In the genomic region with DNA sequence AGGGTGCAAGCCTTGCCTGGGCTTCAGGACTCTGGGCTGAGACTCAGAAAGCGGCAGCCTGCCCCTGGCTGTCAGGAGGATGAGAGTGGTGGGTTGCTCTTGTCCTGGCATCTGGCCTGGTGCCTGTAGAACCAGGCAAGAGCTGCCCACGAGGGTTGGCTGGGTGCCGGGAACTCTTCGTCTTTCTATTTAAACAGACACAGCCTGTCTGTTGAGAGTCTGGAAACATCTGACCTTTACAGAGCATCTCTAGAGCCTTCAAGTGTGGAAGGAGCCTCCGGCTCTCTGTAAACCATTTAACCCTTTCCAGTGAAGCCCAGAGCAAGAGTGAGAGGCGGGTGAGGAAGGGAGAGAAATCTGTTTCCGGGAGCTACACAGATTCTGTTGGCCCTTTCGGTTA, we compare ENCODE assay signal across 9 mouse cellular contexts. TPM values are rescaled to one million over a fixed set of nuclear protein-coding genes. Genes with fewer than 3 reads are reported as not detected.
DNase-seq lines count a peak whose midpoint lies in the region; ATAC-seq lines count a peak whose summit lies in the region.
"Had no signal": no experiment of that assay in that cellular context is flagged by ENCODE, and none has a peak within 500 bp of the region (broad histone marks: within the 10 kb centered on the region; RNA-seq: fewer than 3 reads in every experiment).

No protein-coding gene starts in this region.

- no peak for DNase-seq in hindbrain, embryonic 10.5 days (ENCODE audit: low spot score)
- DNase-seq in hindbrain, embryonic 11.5 days (ENCODE audit: low spot score), result no peak
- DNase-seq in spleen, postnatal 14 days (ENCODE audit: low spot score in 2 of 2), result no peak

- no peaks in the 10 kb centered on the region for H3K36me3 ChIP-seq in hindbrain, embryonic 10.5 days
- H3K36me3 ChIP-seq in hindbrain, embryonic 11.5 days (ENCODE audit: control insufficient read depth, insufficient read depth, low read length), result no peaks in the 10 kb centered on the region
- no peaks in the 10 kb centered on the region for H3K36me3 ChIP-seq in forebrain, embryonic 13.5 days (ENCODE audit: poor library complexity, severe bottlenecking)
- H3K36me3 ChIP-seq in midbrain, embryonic 12.5 days, result no peaks in the 10 kb centered on the region

- no peak overlapping the region for H3K4me2 ChIP-seq in hindbrain, embryonic 11.5 days (replicated peaks; ENCODE audit: low read depth, low read length)
- H3K4me2 ChIP-seq in forebrain, embryonic 13.5 days, result no peak overlapping the region
- no peak overlapping the region for H3K4me2 ChIP-seq in midbrain, embryonic 12.5 days (replicated peaks)

- H3K9me3 ChIP-seq in hindbrain, embryonic 10.5 days, result no peaks in the 10 kb centered on the region
- H3K9me3 ChIP-seq in hindbrain, embryonic 11.5 days (ENCODE audit: control insufficient read depth, low read length), result no peaks in the 10 kb centered on the region
- H3K9me3 ChIP-seq in forebrain, embryonic 13.5 days (replicated peaks), result no peaks in the 10 kb centered on the region
- H3K9me3 ChIP-seq in midbrain, embryonic 12.5 days, result no peaks in the 10 kb centered on the region

- no peak for ATAC-seq in hindbrain, embryonic 11.5 days (ENCODE audit: low FRiP score)
- peak; percentile 57 for ATAC-seq in activated CD4-positive, CD25-positive, alpha-beta regulatory T cell, adult 4 months
- ATAC-seq in forebrain, embryonic 13.5 days, result no peak
- ATAC-seq in inflammation-experienced regulatory T-cells, adult 6 months, result peak; percentile 53
- no peak for ATAC-seq in midbrain, embryonic 12.5 days (ENCODE audit: low FRiP score, low read depth)
- ATAC-seq in erythroid progenitor cell, adult 5-6 weeks (replicated peaks; ENCODE audit: low FRiP score, poor library complexity, severe bottlenecking), result no peak

- H3K27me3 ChIP-seq in hindbrain, embryonic 10.5 days (ENCODE audit: insufficient read depth, poor library complexity, severe bottlenecking), result no peaks in the 10 kb centered on the region
- no peaks in the 10 kb centered on the region for H3K27me3 ChIP-seq in hindbrain, embryonic 11.5 days (ENCODE audit: control insufficient read depth, insufficient read depth, low read length)
- H3K27me3 ChIP-seq in forebrain, embryonic 13.5 days, result no peaks in the 10 kb centered on the region
- no peaks in the 10 kb centered on the region for H3K27me3 ChIP-seq in midbrain, embryonic 12.5 days

- peaks cover 14% of the 10 kb centered on the region; the same call in 1 of the 2 replicates for H3K4me1 ChIP-seq in hindbrain, embryonic 10.5 days (replicated peaks)
- no peaks in the 10 kb centered on the region; the same call in 1 of the 2 replicates for H3K4me1 ChIP-seq in hindbrain, embryonic 11.5 days (replicated peaks; ENCODE audit: control insufficient read depth, insufficient read depth, low read length)
- peaks cover 10% of the 10 kb centered on the region for H3K4me1 ChIP-seq in forebrain, embryonic 13.5 days
- peaks cover 5% of the 10 kb centered on the region; the same call in 1 of the 2 replicates for H3K4me1 ChIP-seq in midbrain, embryonic 12.5 days

- no peak overlapping the region for H3K9ac ChIP-seq in hindbrain, embryonic 11.5 days (ENCODE audit: low read depth, low read length)
- 0 out of 2 replicates have a peak overlapping the region, but pooled peaks have one; percentile 1 for H3K9ac ChIP-seq in forebrain, embryonic 13.5 days
- H3K9ac ChIP-seq in midbrain, embryonic 12.5 days (replicated peaks), result no peak overlapping the region

- WGBS in hindbrain, embryonic 10.5 days, result 46% methylated on average over 8 of the region's 8 CpGs
- WGBS in hindbrain, embryonic 11.5 days, result 57% methylated on average over 8 of the region's 8 CpGs
- 50% methylated on average over 8 of the region's 8 CpGs for WGBS in forebrain, embryonic 13.5 days
- WGBS in midbrain, embryonic 12.5 days, result 48% methylated on average over 8 of the region's 8 CpGs

- no peak overlapping the region for H3K4me3 ChIP-seq in hindbrain, embryonic 10.5 days
- H3K4me3 ChIP-seq in hindbrain, embryonic 11.5 days (ENCODE audit: low read depth, low read length), result no peak overlapping the region
- no peak overlapping the region for H3K4me3 ChIP-seq in forebrain, embryonic 13.5 days
- H3K4me3 ChIP-seq in midbrain, embryonic 12.5 days, result no peak overlapping the region
- H3K4me3 ChIP-seq: erythroblast, embryonic 14.5 days had no signal

- peak overlapping the region; percentile 10; the same call in 1 of the 2 replicates for H3K27ac ChIP-seq in hindbrain, embryonic 10.5 days
- no peak overlapping the region for H3K27ac ChIP-seq in hindbrain, embryonic 11.5 days (ENCODE audit: low read depth, low read length)
- no peak overlapping the region for H3K27ac ChIP-seq in forebrain, embryonic 13.5 days
- peak overlapping the region; percentile 52 for H3K27ac ChIP-seq in midbrain, embryonic 12.5 days (replicated peaks)

RNA-seq across cellular contexts. Expression of gene Sema4b, which starts 15.3 kb away (rescaled TPM):
- 14.0 and 17.5 TPM in 2 replicates for polyA plus RNA-seq in hindbrain, embryonic 10.5 days (2016; fragmentation: Nextera tagmentation; extraction: Ambion mirVana)
- polyA plus RNA-seq in hindbrain, embryonic 11.5 days (2014; fragmentation: Nextera tagmentation; extraction: Ambion mirVana), result 10.5 and 15.6 TPM in 2 replicates
- polyA plus RNA-seq in activated CD4-positive, CD25-positive, alpha-beta regulatory T cell, adult 4 months (2017; shearing (Covaris generic)), result 10 to 100 TPM; 16.5 to 26.1 TPM
- 20.7 and 22.3 TPM in 2 replicates for polyA plus RNA-seq in forebrain, embryonic 13.5 days (2015; fragmentation: Nextera tagmentation; extraction: Ambion mirVana)
- 10 to 100 TPM; 17.4 to 22.3 (median 18.0) TPM for polyA plus RNA-seq in inflammation-experienced regulatory T-cells, adult 6 months (2017; shearing (Covaris generic))
- 17.7 and 20.9 TPM in 2 replicates for polyA plus RNA-seq in midbrain, embryonic 12.5 days (2016; fragmentation: Nextera tagmentation; extraction: Ambion mirVana)
- 106 and 122 TPM in 2 replicates for total RNA-seq in erythroid progenitor cell, adult 5-6 weeks (2015; ENCODE audit: low replicate concordance)
- 105 and 126 TPM in 2 replicates for total RNA-seq in erythroid progenitor cell, adult 5-6 weeks (2017; ENCODE audit: low replicate concordance)

RNA-seq across cellular contexts. Expression of gene Idh2, which starts 56.2 kb away (rescaled TPM):
- 429 and 446 TPM in 2 replicates for polyA plus RNA-seq in hindbrain, embryonic 10.5 days (2016; fragmentation: Nextera tagmentation; extraction: Ambion mirVana)
- 331 and 352 TPM in 2 replicates for polyA plus RNA-seq in hindbrain, embryonic 11.5 days (2014; fragmentation: Nextera tagmentation; extraction: Ambion mirVana)
- polyA plus RNA-seq in activated CD4-positive, CD25-positive, alpha-beta regulatory T cell, adult 4 months (2017; shearing (Covaris generic)), result 10 to 100 TPM; 24.8 to 31.7 TPM
- 351 and 386 TPM in 2 replicates for polyA plus RNA-seq in forebrain, embryonic 13.5 days (2015; fragmentation: Nextera tagmentation; extraction: Ambion mirVana)
- polyA plus RNA-seq in inflammation-experienced regulatory T-cells, adult 6 months (2017; shearing (Covaris generic)), result 10 to 100 TPM; 13.5 to 28.7 (median 20.3) TPM
- 331 and 347 TPM in 2 replicates for polyA plus RNA-seq in midbrain, embryonic 12.5 days (2016; fragmentation: Nextera tagmentation; extraction: Ambion mirVana)
- 11.7 and 45.8 TPM in 2 replicates for total RNA-seq in erythroid progenitor cell, adult 5-6 weeks (2015; ENCODE audit: low replicate concordance)
- 14.7 and 16.7 TPM in 2 replicates for total RNA-seq in erythroid progenitor cell, adult 5-6 weeks (2017; ENCODE audit: low replicate concordance)

Comparison
In these comparisons a context has a peak if more than half of its experiments do, and no peak if none do; other contexts are left out.
1. H3K27ac ChIP-seq: peak in hindbrain, embryonic 10.5 days (single experiment) and midbrain, embryonic 12.5 days (single experiment); none in hindbrain, embryonic 11.5 days (single experiment) and forebrain, embryonic 13.5 days (single experiment).
2. ATAC-seq: peak in activated CD4-positive, CD25-positive, alpha-beta regulatory T cell, adult 4 months (single experiment) and inflammation-experienced regulatory T-cells, adult 6 months (single experiment); none in hindbrain, embryonic 11.5 days (single experiment), forebrain, embryonic 13.5 days (single experiment), midbrain, embryonic 12.5 days (single experiment) and erythroid progenitor cell, adult 5-6 weeks (single experiment).
3. RNA of gene Idh2, which starts 56.2 kb away (polyA plus RNA-seq): 429 to 446 TPM in hindbrain, embryonic 10.5 days, 351 to 386 TPM in forebrain, embryonic 13.5 days, 331 to 347 TPM in midbrain, embryonic 12.5 days and 331 to 352 TPM in hindbrain, embryonic 11.5 days; 24.8 to 31.7 TPM in activated CD4-positive, CD25-positive, alpha-beta regulatory T cell, adult 4 months and 13.5 to 28.7 TPM in inflammation-experienced regulatory T-cells, adult 6 months; every median in the first group is over 10 times any median in the second.